Mouse (Mus musculus) heart, embryonic 15.5 days (tissue): Measurements from ENCODE around the gene Sde2. TPM values are rescaled to one million over a fixed set of nuclear protein-coding genes. Genes with fewer than 3 reads are reported as not detected.
A peak's percentile ranks its signal among the peaks of the same experiment; 100 is the strongest.

Experiments used
- ATAC-seq: fragments of 200-750 bp; cut with Nextera tagmentation; replicated peaks from 2 replicates; pipeline ENCODE4 v1.8.0; 2017; ENCODE audit warnings: low read depth, moderate TSS enrichment; ENCODE audit not compliant: insufficient number of reproducible peaks, insufficient read depth, low FRiP score
- H3K27ac ChIP-seq: fragments of 300-500 bp; sonication (generic); 2 replicates; pipeline ENCODE4 v1.5.1; 2015; ENCODE audit warnings: mild to moderate bottlenecking, inconsistent platforms
- H3K27me3 ChIP-seq: fragments of 300-500 bp; sonication (generic); 2 replicates; pipeline ENCODE4 v1.6.1; 2015; ENCODE audit warnings: inconsistent platforms
- H3K36me3 ChIP-seq: fragments of 300-500 bp; sonication (generic); 2 replicates; pipeline ENCODE4 v1.6.1; 2015; ENCODE audit warnings: mild to moderate bottlenecking, inconsistent platforms
- H3K4me1 ChIP-seq: fragments of 300-500 bp; sonication (generic); replicated peaks from 2 replicates; pipeline ENCODE4 v1.6.1; 2015; ENCODE audit warnings: inconsistent platforms
- H3K4me2 ChIP-seq: fragments of 300-500 bp; sonication (generic); 2 replicates; pipeline ENCODE4 v1.6.1; 2015; ENCODE audit warnings: inconsistent platforms, mild to moderate bottlenecking, moderate library complexity
- H3K4me3 ChIP-seq: fragments of 300-500 bp; sonication (generic); 2 replicates; pipeline ENCODE4 v1.5.1; 2015; ENCODE audit warnings: mild to moderate bottlenecking, inconsistent platforms
- H3K9ac ChIP-seq: fragments of 300-500 bp; sonication (generic); 2 replicates; pipeline ENCODE4 v1.6.1; 2015; ENCODE audit warnings: mild to moderate bottlenecking, inconsistent platforms
- H3K9me3 ChIP-seq: fragments of 300-500 bp; sonication (generic); replicated peaks from 2 replicates; pipeline ENCODE4 v1.6.1; 2016; ENCODE audit warnings: inconsistent platforms
- WGBS: fragments of 180-500 bp; shearing (Covaris S2); methylation state at CpG from one replicate; pipeline ENCODE4 v1.1.7; 2015; ENCODE audit warnings: mixed read lengths; 5-methylcytosine and 5-hydroxymethylcytosine counted together
- polyA plus RNA-seq: library from polyadenylated mRNA; unstranded; fragments of >200 nt; fragmentation: Nextera tagmentation; extraction: Ambion mirVana; gene quantifications from 2 replicates; pipeline ENCODE4 v1.2.1, GENCODE M21; 2015

The Sde2 gene
- polyA plus RNA-seq, 1 experiment from 2014 or later: 20.8 TPM

DNA sequence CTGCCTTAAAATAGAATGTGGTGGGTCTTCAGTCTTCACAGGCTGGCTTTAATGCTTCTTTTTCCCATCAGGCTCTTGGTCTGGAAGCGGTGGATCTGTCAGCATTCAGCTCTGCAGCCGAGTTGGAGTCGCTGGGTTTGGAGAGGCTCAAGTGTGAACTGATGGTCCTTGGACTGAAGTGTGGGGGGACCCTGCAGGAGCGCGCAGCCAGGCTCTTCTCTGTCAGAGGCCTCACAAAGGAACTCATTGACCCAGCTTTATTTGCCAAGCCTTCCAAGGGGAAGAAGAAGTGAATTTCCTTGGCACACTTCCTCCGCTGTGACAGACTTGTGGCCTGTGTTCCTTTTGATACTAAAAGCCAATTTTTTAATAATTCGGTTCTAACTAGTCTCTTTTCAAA lies 15.1 kb downstream of the Sde2 start:
- H3K4me1 ChIP-seq: peaks cover 7% of the 10 kb centered on the region; the same call in 1 of the 2 replicates
- no peak overlapping the region for H3K4me2 ChIP-seq
- peaks cover 54% of the 10 kb centered on the region for H3K36me3 ChIP-seq
- no peaks in the 10 kb centered on the region for H3K27me3 ChIP-seq
- no peak overlapping the region for H3K4me3 ChIP-seq
- no peak overlapping the region for H3K9ac ChIP-seq
- H3K9me3 ChIP-seq: no peaks in the 10 kb centered on the region
- WGBS: 75% methylated on average over 7 of the region's 7 CpGs
- ATAC-seq: no peak
- 0 out of 2 replicates have a peak overlapping the region, but pooled peaks have one; percentile 10 for H3K27ac ChIP-seq

DNA sequence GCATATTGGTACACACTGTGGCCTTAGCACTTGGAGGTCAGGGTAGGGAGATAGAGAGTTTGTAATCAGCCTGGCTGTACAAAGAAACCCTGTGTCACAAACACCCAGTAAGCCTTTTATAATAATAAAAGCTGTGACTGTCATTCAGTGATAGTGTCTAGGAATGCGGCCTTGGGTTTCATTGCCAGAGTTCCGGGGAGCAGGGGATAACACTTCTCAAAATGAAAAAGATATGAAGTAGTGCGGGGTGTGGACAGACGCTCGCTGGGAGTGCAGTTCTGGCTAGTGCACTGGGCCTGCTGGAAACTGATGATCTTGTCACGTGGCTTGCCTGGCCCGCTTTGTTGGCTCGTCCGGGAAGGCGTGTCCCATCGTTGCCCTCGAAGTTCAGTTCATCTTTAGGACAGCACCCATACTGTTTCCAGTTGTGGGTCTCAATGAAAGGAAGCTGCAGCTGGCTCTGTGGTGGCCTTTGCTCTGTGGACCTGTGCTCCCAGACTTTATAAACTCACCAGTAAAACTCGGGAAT lies 19.3 kb downstream of the Sde2 start:
- ATAC-seq: no peak
- Histone ChIP-seq H3K4me2 (peak overlapping the region; percentile 30; the same call in 1 of the 2 replicates), H3K4me1 (peaks cover 7% of the 10 kb centered on the region; the same call in 1 of the 2 replicates), H3K36me3 (peaks cover 27% of the 10 kb centered on the region), H3K27ac (no peak overlapping the region), H3K4me3 (no peak overlapping the region), H3K9ac (no peak overlapping the region), H3K27me3 (no peaks in the 10 kb centered on the region), H3K9me3 (no peaks in the 10 kb centered on the region)
- 33% methylated on average over 13 of the region's 13 CpGs for whole genome bisulfite sequencing

DNA sequence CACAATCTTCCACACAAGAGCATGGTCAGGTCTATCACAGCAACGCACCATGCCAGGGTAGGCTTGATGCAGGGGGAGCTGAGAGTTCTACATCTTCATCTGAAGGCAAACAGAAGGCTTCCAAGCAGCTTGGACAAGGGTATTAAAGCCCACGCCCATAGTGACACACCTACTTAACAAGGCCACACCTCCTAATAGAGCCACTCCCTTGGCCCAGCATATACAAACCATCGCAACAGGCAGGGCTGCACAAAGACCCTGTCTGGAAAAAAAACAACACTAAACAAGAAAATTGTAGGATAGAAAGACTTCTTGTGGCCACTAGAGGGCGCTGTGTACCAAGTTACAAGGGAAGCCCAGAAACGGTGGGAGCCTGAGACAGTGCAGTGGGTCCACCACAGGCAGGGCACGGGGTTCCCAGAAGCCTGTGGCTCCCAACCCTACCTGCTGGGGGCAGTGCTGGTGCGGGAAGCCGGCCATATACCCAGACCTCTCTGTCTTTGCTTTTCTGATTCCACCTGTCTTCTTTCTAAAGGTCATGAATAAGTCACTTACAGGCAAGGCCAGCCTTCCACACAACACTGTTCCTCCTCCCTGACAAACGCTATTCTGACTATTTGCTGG lies 23.0 kb downstream of the Sde2 start:
- no peak overlapping the region for H3K4me2 ChIP-seq
- H3K4me3 ChIP-seq: no peak overlapping the region
- no peak overlapping the region for H3K9ac ChIP-seq
- H3K4me1 ChIP-seq: peaks cover 7% of the 10 kb centered on the region; the same call in 1 of the 2 replicates
- peak; percentile 63; the same call in 1 of the 2 replicates for ATAC-seq
- no peaks in the 10 kb centered on the region for H3K27me3 ChIP-seq
- H3K9me3 ChIP-seq: no peaks in the 10 kb centered on the region
- H3K36me3 ChIP-seq: no peaks in the 10 kb centered on the region
- 26% methylated on average over 9 of the region's 9 CpGs for WGBS
- no peak overlapping the region for H3K27ac ChIP-seq

DNA sequence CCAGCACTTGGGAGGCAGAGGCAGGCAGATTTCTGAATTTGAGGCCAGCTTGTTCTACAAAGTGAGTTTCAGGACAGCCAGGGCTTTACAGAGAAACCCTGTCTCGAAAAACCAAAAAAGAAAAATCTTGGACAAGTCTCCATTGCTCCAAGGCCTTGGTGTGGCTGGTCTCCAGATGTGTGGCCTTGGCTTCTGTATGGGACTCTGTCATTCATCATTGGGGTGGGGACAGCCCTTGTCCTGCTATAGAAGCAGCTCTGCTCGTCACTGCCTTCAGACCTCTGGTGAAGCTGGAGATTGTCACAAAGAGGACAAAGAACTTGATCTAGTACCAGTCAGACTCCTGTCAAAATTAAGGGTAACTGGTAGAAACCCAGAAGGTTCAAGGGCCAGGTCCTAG lies 23.7 kb downstream of the Sde2 start:
- 70% methylated on average over 2 of the region's 2 CpGs for WGBS
- ATAC-seq: no peak
- Histone ChIP-seq H3K4me3 (no peak overlapping the region), H3K27ac (no peak overlapping the region), H3K27me3 (no peaks in the 10 kb centered on the region), H3K4me2 (no peak overlapping the region), H3K4me1 (peaks cover 7% of the 10 kb centered on the region; the same call in 1 of the 2 replicates), H3K9me3 (no peaks in the 10 kb centered on the region), H3K36me3 (no peaks in the 10 kb centered on the region), H3K9ac (no peak overlapping the region)

DNA sequence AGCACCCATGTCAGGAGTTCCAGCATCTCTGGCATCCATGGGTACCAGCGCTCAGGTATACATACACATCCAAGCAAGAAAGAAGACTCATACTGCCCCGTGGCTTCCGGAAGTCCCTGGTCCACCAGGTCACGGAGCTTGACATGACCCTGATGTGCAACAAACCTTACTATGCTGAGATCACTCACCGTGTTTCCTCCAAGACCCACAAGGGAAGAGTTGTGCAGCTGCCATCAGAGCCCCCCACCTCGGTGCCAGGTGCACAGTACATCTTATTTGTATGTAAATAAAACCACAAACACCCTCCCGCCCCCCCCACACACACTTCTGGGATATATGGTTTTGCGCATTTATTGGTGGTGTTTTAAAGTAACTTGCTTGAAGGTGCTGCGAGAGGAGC lies 24.2 kb downstream of the Sde2 start:
- WGBS: 81% methylated on average over 9 of the region's 9 CpGs
- H3K4me1 ChIP-seq: peaks cover 4% of the 10 kb centered on the region; the same call in 1 of the 2 replicates
- H3K4me3 ChIP-seq: no peak overlapping the region
- no peaks in the 10 kb centered on the region for H3K36me3 ChIP-seq
- no peak for ATAC-seq
- no peaks in the 10 kb centered on the region for H3K27me3 ChIP-seq
- no peaks in the 10 kb centered on the region for H3K9me3 ChIP-seq
- H3K9ac ChIP-seq: no peak overlapping the region
- no peak overlapping the region for H3K27ac ChIP-seq
- no peak overlapping the region for H3K4me2 ChIP-seq

DNA sequence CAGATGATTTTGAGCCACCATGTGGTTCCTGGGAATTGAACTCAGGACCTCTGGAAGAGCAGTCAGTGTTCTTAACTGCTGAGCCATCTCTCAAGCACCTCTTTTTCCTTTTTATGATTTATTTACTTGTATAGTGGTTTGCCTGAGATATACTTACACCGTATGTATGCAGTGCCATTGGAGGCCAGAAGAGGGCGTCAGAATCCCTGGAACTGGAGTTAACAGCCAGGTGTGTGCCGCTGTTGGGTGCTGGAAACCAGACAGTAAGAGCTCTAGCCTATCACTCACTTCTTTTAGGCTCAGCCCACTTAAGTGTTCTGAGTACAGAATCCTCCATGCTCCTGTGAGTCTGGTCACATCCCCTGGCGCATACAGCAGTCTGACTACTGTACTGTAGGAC lies 26.5 kb downstream of the Sde2 start:
- WGBS: 79% methylated on average over 4 of the region's 4 CpGs
- no peak overlapping the region for H3K9ac ChIP-seq

DNA sequence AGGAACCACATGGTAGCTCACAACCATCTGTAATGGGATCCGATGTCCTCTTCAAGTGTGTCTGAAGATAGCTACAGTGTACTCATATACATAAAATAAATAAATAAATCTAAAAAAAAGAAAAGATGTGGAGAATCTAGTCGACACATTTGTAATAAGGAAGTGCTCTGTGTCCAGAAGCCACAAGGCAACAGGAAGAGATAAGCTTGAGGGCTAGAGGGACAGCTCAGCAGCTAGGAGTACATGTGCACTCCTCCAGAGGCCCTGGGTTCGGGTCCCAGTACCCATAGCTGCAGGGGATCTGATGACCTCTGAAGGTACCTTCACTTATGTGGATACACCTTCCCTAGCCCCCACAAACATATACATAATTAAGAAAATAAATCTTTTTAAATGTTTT lies 30.8 kb downstream of the Sde2 start:
- H3K9me3 ChIP-seq: no peaks in the 10 kb centered on the region
- no peak overlapping the region for H3K4me3 ChIP-seq
- 58% methylated on average over 3 of the region's 3 CpGs for WGBS
- peaks cover 9% of the 10 kb centered on the region for H3K4me1 ChIP-seq
- H3K9ac ChIP-seq: no peak overlapping the region
- H3K36me3 ChIP-seq: no peaks in the 10 kb centered on the region
- no peak overlapping the region for H3K4me2 ChIP-seq
- H3K27me3 ChIP-seq: 0 out of 2 replicates have a peak, but pooled peaks cover 3% of the 10 kb centered on the region
- no peak for ATAC-seq
- no peak overlapping the region for H3K27ac ChIP-seq

More for the DNA sequence above, 26.5 kb downstream of the Sde2 start:
- Histone ChIP-seq H3K4me3 (no peak overlapping the region), H3K4me1 (no peaks in the 10 kb centered on the region), H3K27me3 (no peaks in the 10 kb centered on the region), H3K36me3 (no peaks in the 10 kb centered on the region), H3K9me3 (no peaks in the 10 kb centered on the region), H3K4me2 (no peak overlapping the region), H3K27ac (no peak overlapping the region)
- no peak for ATAC-seq

DNA sequence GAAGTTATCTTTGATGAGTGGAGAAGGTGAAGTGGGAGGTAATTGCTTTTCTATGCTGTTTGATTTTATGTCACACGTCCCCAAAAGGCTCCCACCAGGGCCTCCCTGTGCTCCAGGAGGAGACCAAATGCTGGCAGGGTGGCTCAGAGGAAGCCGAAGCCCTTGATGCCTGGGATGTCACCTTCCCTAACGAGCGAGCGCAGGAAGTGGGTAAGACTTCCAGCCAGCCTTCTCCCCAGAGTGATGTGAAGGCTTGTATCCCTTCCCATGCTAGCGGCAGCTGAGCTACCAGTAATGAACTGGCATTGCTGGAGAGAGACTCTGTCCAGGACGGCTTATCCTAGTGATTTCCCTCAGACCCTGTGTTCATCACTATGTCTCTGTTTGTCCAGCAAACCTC lies 32.8 kb downstream of the Sde2 start:
- Histone ChIP-seq H3K4me1 (peaks cover 16% of the 10 kb centered on the region), H3K27ac (no peak overlapping the region), H3K9me3 (no peaks in the 10 kb centered on the region), H3K4me2 (no peak overlapping the region), H3K27me3 (0 out of 2 replicates have a peak, but pooled peaks cover 3% of the 10 kb centered on the region), H3K4me3 (no peak overlapping the region), H3K9ac (no peak overlapping the region), H3K36me3 (no peaks in the 10 kb centered on the region)
- 19% methylated on average over 7 of the region's 7 CpGs for WGBS
- ATAC-seq: no peak

DNA sequence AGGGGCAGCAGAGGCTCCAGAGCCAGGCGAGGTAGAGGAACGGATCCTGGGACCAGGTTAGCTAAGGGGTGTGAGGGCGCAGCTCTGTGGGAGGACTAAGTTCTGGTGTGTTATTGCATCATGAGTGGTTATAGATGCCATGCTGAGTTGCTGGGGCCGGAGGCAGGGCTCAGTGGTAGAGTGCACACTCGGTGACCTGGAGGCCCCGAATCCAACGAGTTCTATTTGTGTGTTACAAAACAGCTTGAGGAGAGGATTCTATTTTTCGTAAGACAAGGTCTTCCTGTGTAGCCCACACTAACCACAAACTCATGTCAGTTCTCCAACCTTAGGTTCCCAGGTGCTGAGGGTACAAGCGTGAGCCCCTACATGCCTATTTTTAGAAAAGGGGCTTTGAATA lies 33.6 kb downstream of the Sde2 start:
- H3K27ac ChIP-seq: no peak overlapping the region
- ATAC-seq: no peak
- no peak overlapping the region for H3K4me3 ChIP-seq

DNA sequence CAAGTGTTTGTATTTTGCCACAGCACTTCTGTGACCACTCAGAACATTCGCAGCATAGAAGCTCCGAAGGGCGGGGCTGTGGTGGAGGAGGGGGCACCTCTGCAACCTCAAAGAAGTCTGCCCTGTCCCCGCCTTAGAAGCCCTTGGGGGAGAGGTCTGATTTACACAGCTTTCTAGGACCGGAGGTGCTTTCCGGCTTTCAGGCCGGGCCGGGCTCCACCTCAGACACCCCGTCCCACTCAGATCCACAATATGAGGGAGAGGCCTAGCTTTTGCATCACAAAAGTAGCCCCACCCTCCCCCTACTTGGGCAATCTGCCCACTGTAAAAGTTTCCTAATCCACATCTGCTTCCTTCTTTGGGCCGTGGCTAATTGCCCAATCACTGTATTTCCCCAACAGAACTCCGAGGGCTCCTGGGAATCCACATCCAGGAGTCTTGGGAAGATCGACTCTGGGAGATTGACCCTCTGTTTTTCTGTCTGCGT lies 37.7 kb downstream of the Sde2 start:
- H3K4me3 ChIP-seq: peak overlapping the region; percentile 4; the same call in 1 of the 2 replicates
- peak overlapping the region; percentile 49 for H3K4me2 ChIP-seq
- peaks cover 20% of the 10 kb centered on the region for H3K4me1 ChIP-seq
- H3K9me3 ChIP-seq: no peaks in the 10 kb centered on the region
- H3K27me3 ChIP-seq: peaks cover 20% of the 10 kb centered on the region
- H3K36me3 ChIP-seq: no peaks in the 10 kb centered on the region
- ATAC-seq: peak; percentile 51
- 11% methylated on average over 13 of the region's 13 CpGs for WGBS
- peak overlapping the region; percentile 14; the same call in 1 of the 2 replicates for H3K27ac ChIP-seq
- H3K9ac ChIP-seq: peak overlapping the region; percentile 13; the same call in 1 of the 2 replicates

More for the DNA sequence above, 33.6 kb downstream of the Sde2 start:
- Histone ChIP-seq H3K4me1 (peaks cover 20% of the 10 kb centered on the region), H3K27me3 (0 out of 2 replicates have a peak, but pooled peaks cover 3% of the 10 kb centered on the region), H3K4me2 (peak overlapping the region; percentile 12; the same call in 1 of the 2 replicates), H3K36me3 (no peaks in the 10 kb centered on the region), H3K9ac (no peak overlapping the region), H3K9me3 (no peaks in the 10 kb centered on the region)
- 62% methylated on average over 9 of the region's 9 CpGs for WGBS

DNA sequence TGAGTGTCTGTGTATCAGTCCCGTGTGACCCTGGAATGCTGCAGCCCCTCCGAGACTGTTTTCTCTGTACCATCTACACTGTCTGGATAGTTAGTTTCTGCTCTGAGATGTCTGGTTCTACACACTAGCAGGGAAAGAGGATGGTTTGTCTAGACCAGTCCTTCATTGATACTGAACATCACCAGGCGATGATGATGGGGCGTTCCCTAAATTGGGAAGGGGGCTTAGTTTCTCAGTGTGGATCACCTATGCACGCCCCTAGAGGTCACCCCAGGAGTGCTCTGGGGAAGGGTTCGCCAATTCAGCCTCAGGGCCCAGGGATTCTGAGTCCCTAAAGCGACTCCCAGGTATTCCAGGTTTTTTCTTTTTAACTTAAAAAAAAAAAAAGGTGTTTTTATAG lies 38.2 kb downstream of the Sde2 start:
- H3K4me2 ChIP-seq: peak overlapping the region; percentile 49
- peaks cover 26% of the 10 kb centered on the region for H3K27me3 ChIP-seq
- H3K36me3 ChIP-seq: no peaks in the 10 kb centered on the region
- WGBS: 48% methylated on average over 7 of the region's 7 CpGs
- peak overlapping the region; percentile 14; the same call in 1 of the 2 replicates for H3K27ac ChIP-seq
- ATAC-seq: peak; percentile 45; the same call in 1 of the 2 replicates
- no peaks in the 10 kb centered on the region for H3K9me3 ChIP-seq
- no peak overlapping the region for H3K4me3 ChIP-seq
- H3K4me1 ChIP-seq: peaks cover 15% of the 10 kb centered on the region
- 0 out of 2 replicates have a peak overlapping the region, but pooled peaks have one; percentile 13 for H3K9ac ChIP-seq
